Mouse (Mus musculus): Measurements from ENCODE around the gene Aida. TPM values are rescaled to one million over a fixed set of nuclear protein-coding genes. Genes with fewer than 3 reads are reported as not detected.
"Not testable (repeated sequence)": the region's sequence is repeated elsewhere in the genome, so short reads cannot be mapped to it uniquely, and the experiment has no call there.

Aida gene
- polyA plus RNA-seq, 1 experiment: 13.2 TPM

GRCm38 (mm10) chr1:183312076-183312475 is 15.7 kb downstream of the Aida start:
- Histone ChIP-seq H3K27me3 (replicated peaks) (no peaks in the 10 kb centered on the region), H3K4me1 (peaks cover 15% of the 10 kb centered on the region), H3K4me3 (replicated peaks) (no peak overlapping the region), H3K36me3 (replicated peaks; ENCODE audit: low read length) (peaks cover 85% of the 10 kb centered on the region), H3K9me3 (no peaks in the 10 kb centered on the region)
- TF ChIP-seq GATA1 (IDR thresholded peaks at IDR 0.05; ENCODE audit: borderline replicate concordance, low read length): no peak
- TF ChIP-seq FLI1 (IDR thresholded peaks at IDR 0.05; ENCODE audit: low read length): no peak

DNA sequence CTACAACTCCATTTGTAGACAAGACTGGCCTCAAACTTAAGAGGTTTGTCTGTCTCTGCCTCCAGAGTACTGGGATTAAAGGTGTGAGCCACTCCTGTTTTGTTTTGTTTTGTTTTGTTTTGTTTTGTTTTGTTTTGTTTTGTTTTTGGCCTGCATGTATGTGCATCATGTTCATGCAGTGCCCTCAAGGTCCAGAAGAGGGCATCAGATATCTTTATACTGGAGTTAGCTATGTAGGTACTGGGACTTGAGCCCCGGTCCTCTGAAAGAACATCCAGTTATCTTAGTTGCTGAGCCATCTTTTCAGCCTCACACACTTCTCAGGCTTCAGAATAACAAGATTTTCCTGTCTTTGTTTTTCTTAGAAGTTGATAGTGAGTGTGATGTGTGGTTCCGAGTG is 19.4 kb downstream of the Aida start:
- Histone ChIP-seq H3K4me1 (peaks cover 31% of the 10 kb centered on the region), H3K4me3 (replicated peaks) (no peak overlapping the region), H3K27me3 (replicated peaks) (no peaks in the 10 kb centered on the region), H3K9me3 (no peaks in the 10 kb centered on the region), H3K36me3 (replicated peaks; ENCODE audit: low read length) (peaks cover 90% of the 10 kb centered on the region)
- TF ChIP-seq GATA1 (IDR thresholded peaks at IDR 0.05; ENCODE audit: borderline replicate concordance, low read length): no peak
- no peak for TF ChIP-seq FLI1 (IDR thresholded peaks at IDR 0.05; ENCODE audit: low read length)

DNA sequence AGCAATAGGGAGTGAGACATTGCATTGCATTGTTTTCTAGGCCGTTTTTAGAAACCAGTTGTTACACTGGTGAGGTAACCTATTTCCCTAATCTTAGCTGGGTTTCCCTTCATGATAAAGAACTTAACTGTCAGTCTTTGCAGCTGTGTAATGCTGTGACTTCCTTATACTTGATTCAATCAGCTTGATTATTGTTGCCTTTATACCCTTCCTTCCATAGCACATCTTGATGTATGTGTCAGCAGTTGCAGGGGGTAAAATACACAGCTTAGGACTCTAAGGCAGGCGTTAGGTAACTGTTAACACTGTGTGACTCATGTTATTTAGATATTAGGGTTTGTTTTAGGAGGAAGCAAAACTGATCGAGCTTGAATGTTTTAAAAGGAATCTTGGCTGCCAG is 24.3 kb downstream of the Aida start:
- TF ChIP-seq GATA1 (IDR thresholded peaks at IDR 0.05; ENCODE audit: borderline replicate concordance, low read length) (no peak), FLI1 (IDR thresholded peaks at IDR 0.05; ENCODE audit: low read length) (no peak)
- Histone ChIP-seq H3K4me3 (replicated peaks) (no peak overlapping the region), H3K4me1 (peaks cover 40% of the 10 kb centered on the region), H3K9me3 (no peaks in the 10 kb centered on the region), H3K27me3 (replicated peaks) (no peaks in the 10 kb centered on the region), H3K36me3 (replicated peaks; ENCODE audit: low read length) (peaks cover 80% of the 10 kb centered on the region)

GRCm38 (mm10) chr1:183322496-183322895 is 26.1 kb downstream of the Aida start:
- Histone ChIP-seq H3K4me1 (peaks cover 40% of the 10 kb centered on the region), H3K36me3 (replicated peaks; ENCODE audit: low read length) (peaks cover 79% of the 10 kb centered on the region)
- H3K9me3 ChIP-seq: not testable (repeated sequence)

DNA sequence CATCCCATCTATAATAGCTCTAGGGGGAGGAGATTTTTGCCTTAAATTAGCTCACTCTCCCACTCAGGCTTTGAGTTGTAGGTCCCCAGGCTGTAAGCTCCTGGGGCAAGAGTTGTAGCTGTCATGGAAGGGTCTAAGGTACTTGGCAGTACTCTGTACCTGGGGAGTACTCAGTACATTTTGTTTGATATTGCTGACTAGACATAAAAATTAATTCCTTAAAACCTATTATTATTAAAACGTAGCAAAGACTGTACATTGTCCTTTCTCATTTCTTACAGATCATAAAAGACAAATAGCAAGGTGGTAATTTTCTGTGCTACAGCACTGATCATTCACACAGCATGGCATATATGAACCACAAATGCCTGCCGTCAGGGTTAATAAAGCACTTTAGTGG is 27.5 kb downstream of the Aida start:
- no peak for TF ChIP-seq FLI1 (IDR thresholded peaks at IDR 0.05; ENCODE audit: low read length)
- no peak for TF ChIP-seq GATA1 (IDR thresholded peaks at IDR 0.05; ENCODE audit: borderline replicate concordance, low read length)
- Histone ChIP-seq H3K9me3 (no peaks in the 10 kb centered on the region), H3K36me3 (replicated peaks; ENCODE audit: low read length) (peaks cover 80% of the 10 kb centered on the region), H3K4me1 (peaks cover 40% of the 10 kb centered on the region), H3K27me3 (replicated peaks) (no peaks in the 10 kb centered on the region), H3K4me3 (replicated peaks) (no peak overlapping the region)

More at GRCm38 (mm10) chr1:183322496-183322895, 26.1 kb downstream of the Aida start:
- not testable (repeated sequence) for H3K27me3 ChIP-seq (replicated peaks); H3K4me3 ChIP-seq (replicated peaks)

GRCm38 (mm10) chr1:183324433-183324832 is 28.0 kb downstream of the Aida start:
- H3K4me1 ChIP-seq: peaks cover 35% of the 10 kb centered on the region
- H3K27me3 ChIP-seq (replicated peaks): no peaks in the 10 kb centered on the region
- no peaks in the 10 kb centered on the region for H3K9me3 ChIP-seq
- H3K36me3 ChIP-seq (replicated peaks; ENCODE audit: low read length): peaks cover 80% of the 10 kb centered on the region
- TF ChIP-seq GATA1 (IDR thresholded peaks at IDR 0.05; ENCODE audit: borderline replicate concordance, low read length) (no peak), FLI1 (IDR thresholded peaks at IDR 0.05; ENCODE audit: low read length) (no peak)
- H3K4me3 ChIP-seq (replicated peaks): no peak overlapping the region

DNA sequence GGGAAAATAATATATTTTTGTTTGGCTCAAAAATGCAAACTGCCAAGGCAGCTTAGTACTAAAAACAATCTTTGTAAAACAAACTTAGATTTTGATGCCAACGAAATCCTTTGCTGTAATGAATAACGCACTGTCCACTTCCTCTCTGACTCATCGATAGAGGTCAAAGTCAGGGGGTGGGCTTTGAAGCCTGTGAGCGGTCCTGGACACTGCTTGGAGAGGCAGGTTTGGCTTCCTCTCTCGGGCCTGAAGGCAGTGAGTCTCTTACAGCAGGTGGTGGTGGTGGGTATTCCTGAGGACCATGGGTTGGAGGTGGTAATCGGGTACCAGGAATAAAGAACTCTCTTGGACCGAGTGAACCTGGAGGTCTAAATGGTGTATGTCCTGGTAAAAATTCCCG is 30.8 kb downstream of the Aida start:
- Histone ChIP-seq H3K27me3 (replicated peaks) (no peaks in the 10 kb centered on the region), H3K4me3 (replicated peaks) (no peak overlapping the region), H3K36me3 (replicated peaks; ENCODE audit: low read length) (peaks cover 86% of the 10 kb centered on the region), H3K4me1 (peaks cover 10% of the 10 kb centered on the region), H3K9me3 (no peaks in the 10 kb centered on the region; the same call in 1 of the 2 replicates)
- TF ChIP-seq FLI1 (IDR thresholded peaks at IDR 0.05; ENCODE audit: low read length) (no peak), GATA1 (IDR thresholded peaks at IDR 0.05; ENCODE audit: borderline replicate concordance, low read length) (no peak)

GRCm38 (mm10) chr1:183342902-183343301 is 46.5 kb downstream of the Aida start:
- H3K9me3 ChIP-seq; H3K27me3 ChIP-seq (replicated peaks): not testable (repeated sequence)
- Histone ChIP-seq H3K4me3 (replicated peaks) (peak overlapping the region; percentile 50), H3K36me3 (replicated peaks; ENCODE audit: low read length) (peaks cover 58% of the 10 kb centered on the region), H3K4me1 (peaks cover 31% of the 10 kb centered on the region)

DNA sequence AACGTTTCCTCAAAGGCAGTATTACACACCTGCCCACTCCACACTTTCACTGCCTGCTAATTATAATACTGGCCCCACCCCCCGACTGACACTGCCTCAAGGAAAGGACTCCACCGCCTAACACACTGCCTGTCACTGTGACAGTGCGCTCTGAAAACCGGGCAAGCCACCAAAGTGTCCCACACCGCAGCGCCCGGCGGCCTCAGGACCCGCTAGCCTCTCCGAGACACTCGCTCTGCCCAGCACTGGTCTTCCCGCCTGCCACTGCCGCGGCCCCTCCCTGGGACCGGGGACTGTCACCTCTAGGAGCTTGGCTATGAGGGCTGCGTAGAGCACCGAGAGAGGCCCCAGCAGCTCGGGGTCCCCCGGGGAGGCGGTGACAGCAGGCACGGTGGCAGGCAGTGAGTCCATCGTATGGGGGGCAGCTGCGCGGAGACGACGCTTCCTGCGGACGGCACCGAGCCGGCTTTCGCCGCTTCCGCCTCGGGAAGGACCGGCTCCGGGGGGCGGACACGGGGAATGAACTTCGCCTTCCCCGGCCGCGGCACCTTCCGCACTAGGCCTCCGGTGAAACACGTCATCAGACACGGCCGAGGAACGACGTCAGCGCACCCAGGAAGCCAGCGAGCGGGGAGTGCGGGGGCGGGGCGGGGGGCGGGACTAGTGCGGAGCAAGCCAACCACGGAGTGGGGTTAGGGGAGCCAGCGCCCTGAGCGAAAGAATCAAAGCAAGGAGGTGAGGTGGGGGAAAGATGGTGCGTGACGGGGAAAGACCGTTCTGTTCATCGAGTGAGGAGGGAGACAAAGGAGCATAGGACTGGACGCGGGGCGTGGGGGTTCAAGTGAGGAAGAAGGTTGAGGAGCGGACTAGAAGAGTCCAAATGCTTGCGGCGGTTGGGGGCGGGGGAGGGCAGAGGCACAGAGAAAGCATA is 48.8 kb downstream of the Aida start:
- no peak for TF ChIP-seq GATA1 (IDR thresholded peaks at IDR 0.05; ENCODE audit: borderline replicate concordance, low read length)
- no peak for TF ChIP-seq FLI1 (IDR thresholded peaks at IDR 0.05; ENCODE audit: low read length)
- peaks cover 52% of the 10 kb centered on the region for H3K36me3 ChIP-seq (replicated peaks; ENCODE audit: low read length)
- peaks cover 49% of the 10 kb centered on the region for H3K4me1 ChIP-seq
- no peaks in the 10 kb centered on the region for H3K9me3 ChIP-seq
- H3K27me3 ChIP-seq (replicated peaks): no peaks in the 10 kb centered on the region
- H3K4me3 ChIP-seq (replicated peaks): peak overlapping the region; percentile 99

DNA sequence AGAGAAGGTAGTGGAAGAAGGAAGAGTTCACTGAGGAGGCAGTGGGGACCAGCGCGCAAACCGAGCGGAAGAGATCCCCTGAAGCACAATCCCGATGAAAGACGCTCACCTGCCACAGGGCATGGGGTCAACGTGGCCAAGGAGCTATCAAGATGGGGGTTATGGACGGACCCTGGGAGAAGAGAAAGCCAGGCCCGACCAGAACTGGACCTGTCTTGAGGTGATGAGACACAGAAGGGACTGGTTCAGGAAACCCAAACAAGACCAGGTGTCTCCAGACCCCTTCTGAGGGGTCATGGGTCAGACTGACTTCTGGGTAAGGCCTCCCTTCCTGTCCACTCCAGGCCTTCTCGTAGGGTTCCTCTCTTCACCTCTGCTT is 49.4 kb downstream of the Aida start:
- no peaks in the 10 kb centered on the region for H3K9me3 ChIP-seq
- H3K4me1 ChIP-seq: peaks cover 52% of the 10 kb centered on the region
- TF ChIP-seq GATA1 (IDR thresholded peaks at IDR 0.05; ENCODE audit: borderline replicate concordance, low read length): no peak
- no peak for TF ChIP-seq FLI1 (IDR thresholded peaks at IDR 0.05; ENCODE audit: low read length)
- no peaks in the 10 kb centered on the region for H3K27me3 ChIP-seq (replicated peaks)
- peaks cover 53% of the 10 kb centered on the region for H3K36me3 ChIP-seq (replicated peaks; ENCODE audit: low read length)
- peak overlapping the region; percentile 99 for H3K4me3 ChIP-seq (replicated peaks)
